Mouse (Mus musculus) stomach, embryonic 16.5 days (tissue): ENCODE data around the gene Spo11. TPM values are rescaled to one million over a fixed set of nuclear protein-coding genes. Genes with fewer than 3 reads are reported as not detected.

Source experiments
- ATAC-seq: fragments of 200-750 bp; cut with Nextera tagmentation; 2 replicates; pipeline ENCODE4 v1.8.0; 2017; ENCODE audit warnings: moderate number of reproducible peaks, moderate TSS enrichment; ENCODE audit not compliant: insufficient read depth, low FRiP score
- H3K27ac ChIP-seq: fragments of 300-500 bp; sonication (generic); 2 replicates; pipeline ENCODE4 v1.5.1; 2014; ENCODE audit warnings: low read length
- H3K27me3 ChIP-seq: fragments of 300-500 bp; sonication (generic); 2 replicates; pipeline ENCODE4 v1.6.1; 2014; ENCODE audit warnings: low read length, control low read depth, mixed read lengths; ENCODE audit not compliant: control insufficient read depth, insufficient read depth
- H3K36me3 ChIP-seq: fragments of 300-500 bp; sonication (generic); 2 replicates; pipeline ENCODE4 v1.6.1; 2014; ENCODE audit warnings: low read length; ENCODE audit not compliant: control insufficient read depth, insufficient read depth
- H3K4me1 ChIP-seq: fragments of 300-500 bp; sonication (generic); 2 replicates; pipeline ENCODE4 v1.6.1; 2014; ENCODE audit warnings: low read length, control low read depth, mixed read lengths; ENCODE audit not compliant: control insufficient read depth, insufficient read depth
- H3K4me2 ChIP-seq: fragments of 300-500 bp; sonication (generic); 2 replicates; pipeline ENCODE4 v1.6.1; 2014; ENCODE audit warnings: low read depth, low read length, mixed read lengths
- H3K4me3 ChIP-seq: fragments of 300-500 bp; sonication (generic); replicated peaks from 2 replicates; pipeline ENCODE4 v1.5.1; 2014; ENCODE audit warnings: mild to moderate bottlenecking, low read length
- H3K9ac ChIP-seq: fragments of 300-500 bp; sonication (generic); 2 replicates; pipeline ENCODE4 v1.6.1; 2014; ENCODE audit warnings: low read length
- H3K9me3 ChIP-seq: fragments of 300-500 bp; sonication (generic); replicated peaks from 2 replicates; pipeline ENCODE4 v1.6.1; 2016; ENCODE audit warnings: low read length, control low read depth; ENCODE audit not compliant: control insufficient read depth
- WGBS: fragments of 180-500 bp; shearing (Covaris S2); extraction: QIAGEN DNeasy Blood & Tissue Kit; methylation state at CpG from one replicate; pipeline ENCODE4 v1.1.7; 2014; 5-methylcytosine and 5-hydroxymethylcytosine counted together
- polyA plus RNA-seq: library from polyadenylated mRNA; unstranded; fragments of >200 nt; fragmentation: Nextera tagmentation; extraction: Ambion mirVana; gene quantifications from 2 replicates; pipeline ENCODE4 v1.2.1, GENCODE M21; 2015

Gene Spo11
- polyA plus RNA-seq, 1 experiment from 2014 or later: 0.44 TPM

GRCm38 (mm10) chr2:173014741-173015287 lies 37.3 kb downstream of the Spo11 start:
- no peak for ATAC-seq
- 71% methylated on average over 7 of the region's 7 CpGs for WGBS
- H3K27me3 ChIP-seq: no peaks in the 10 kb centered on the region
- H3K9me3 ChIP-seq: no peaks in the 10 kb centered on the region
- no peak overlapping the region for H3K4me2 ChIP-seq
- peaks cover 12% of the 10 kb centered on the region for H3K4me1 ChIP-seq
- H3K27ac ChIP-seq: no peak overlapping the region
- H3K9ac ChIP-seq: no peak overlapping the region
- H3K4me3 ChIP-seq: no peak overlapping the region
- peaks cover 32% of the 10 kb centered on the region for H3K36me3 ChIP-seq

- 43% methylated on average over 6 of the region's 6 CpGs for WGBS
- Histone ChIP-seq H3K9me3 (no peaks in the 10 kb centered on the region), H3K36me3 (peaks cover 11% of the 10 kb centered on the region; the same call in 1 of the 2 replicates), H3K4me2 (no peak overlapping the region), H3K9ac (no peak overlapping the region), H3K27ac (no peak overlapping the region), H3K4me3 (no peak overlapping the region), H3K27me3 (no peaks in the 10 kb centered on the region), H3K4me1 (peaks cover 30% of the 10 kb centered on the region)
- no peak for ATAC-seq
These were observed 40.4 kb downstream of the Spo11 start for GRCm38 (mm10) chr2:173017940-173018339.

- Histone ChIP-seq H3K9me3 (no peaks in the 10 kb centered on the region), H3K4me1 (peaks cover 37% of the 10 kb centered on the region), H3K4me3 (no peak overlapping the region), H3K27ac (no peak overlapping the region), H3K9ac (0 out of 2 replicates have a peak overlapping the region, but pooled peaks have one; percentile 33), H3K4me2 (no peak overlapping the region; the same call in 1 of the 2 replicates), H3K36me3 (peaks cover 7% of the 10 kb centered on the region; the same call in 1 of the 2 replicates), H3K27me3 (no peaks in the 10 kb centered on the region)
- 27% methylated on average over 8 of the region's 8 CpGs for WGBS
- 0 out of 2 replicates have a peak, but pooled peaks have one; percentile 5 for ATAC-seq
These were observed 41.1 kb downstream of the Spo11 start for GRCm38 (mm10) chr2:173018618-173019017.

GRCm38 (mm10) chr2:173019322-173019721 lies 41.8 kb downstream of the Spo11 start:
- H3K4me1 ChIP-seq: peaks cover 43% of the 10 kb centered on the region

GRCm38 (mm10) chr2:173019790-173020189 lies 42.3 kb downstream of the Spo11 start:
- peak overlapping the region; percentile 94 for H3K4me2 ChIP-seq
- H3K27ac ChIP-seq: no peak overlapping the region
- H3K4me1 ChIP-seq: peaks cover 48% of the 10 kb centered on the region
- peak overlapping the region; percentile 44 for H3K4me3 ChIP-seq
- ATAC-seq: peak; percentile 86; the same call in 1 of the 2 replicates
- H3K9ac ChIP-seq: peak overlapping the region; percentile 59
- H3K36me3 ChIP-seq: no peaks in the 10 kb centered on the region
- H3K9me3 ChIP-seq: no peaks in the 10 kb centered on the region
- H3K27me3 ChIP-seq: no peaks in the 10 kb centered on the region
- WGBS: 0% methylated on average over 29 of the region's 29 CpGs

More at GRCm38 (mm10) chr2:173019322-173019721, 41.8 kb downstream of the Spo11 start:
- Histone ChIP-seq H3K9ac (peak overlapping the region; percentile 59), H3K4me3 (peak overlapping the region; percentile 44), H3K27me3 (no peaks in the 10 kb centered on the region), H3K9me3 (no peaks in the 10 kb centered on the region), H3K36me3 (peaks cover 3% of the 10 kb centered on the region; the same call in 1 of the 2 replicates), H3K4me2 (peak overlapping the region; percentile 94), H3K27ac (no peak overlapping the region)
- WGBS: 19% methylated on average over 9 of the region's 9 CpGs
- no peak for ATAC-seq

GRCm38 (mm10) chr2:173020430-173020829 lies 42.9 kb downstream of the Spo11 start, which contains the start of gene Rbm38:
Rbm38 (plus strand) TSS chr2:173020498.
- Histone ChIP-seq H3K27ac (no peak within 1 kb of the TSS), H3K4me1 (peaks cover 54% of the 10 kb centered on the region), H3K4me2 (peak within 1 kb of the TSS; percentile 94), H3K27me3 (no peaks in the 10 kb centered on the region), H3K4me3 (peak within 1 kb of the TSS; percentile 85), H3K36me3 (no peaks in the 10 kb centered on the region), H3K9ac (peak within 1 kb of the TSS; percentile 59), H3K9me3 (no peaks in the 10 kb centered on the region)
- WGBS: 39% methylated on average over 11 of the region's 11 CpGs
- no peak for ATAC-seq

- Histone ChIP-seq H3K27ac (no peak overlapping the region), H3K9me3 (no peaks in the 10 kb centered on the region), H3K36me3 (no peaks in the 10 kb centered on the region), H3K4me1 (peaks cover 66% of the 10 kb centered on the region), H3K9ac (peak overlapping the region; percentile 85), H3K4me3 (peak overlapping the region; percentile 85), H3K4me2 (peak overlapping the region; percentile 83), H3K27me3 (no peaks in the 10 kb centered on the region)
- under 1% methylated on average over 54 of the region's 54 CpGs for WGBS
- peak; percentile 73 for ATAC-seq
These were observed 44.1 kb downstream of the Spo11 start for GRCm38 (mm10) chr2:173021633-173022055.

GRCm38 (mm10) chr2:173022056-173022681 lies 44.7 kb downstream of the Spo11 start:
- WGBS: under 1% methylated on average over 51 of the region's 51 CpGs
- ATAC-seq: peak; percentile 1; the same call in 1 of the 2 replicates
- H3K4me1 ChIP-seq: peaks cover 71% of the 10 kb centered on the region

GRCm38 (mm10) chr2:173022813-173023212 lies 45.3 kb downstream of the Spo11 start:
- H3K9me3 ChIP-seq: no peaks in the 10 kb centered on the region
- H3K36me3 ChIP-seq: no peaks in the 10 kb centered on the region
- H3K9ac ChIP-seq: peak overlapping the region; percentile 85
- WGBS: 30% methylated on average over 10 of the region's 10 CpGs
- peaks cover 78% of the 10 kb centered on the region for H3K4me1 ChIP-seq
- peak overlapping the region; percentile 83 for H3K4me2 ChIP-seq
- H3K27me3 ChIP-seq: no peaks in the 10 kb centered on the region
- no peak for ATAC-seq
- H3K27ac ChIP-seq: peak overlapping the region; percentile 21; the same call in 1 of the 2 replicates
- peak overlapping the region; percentile 85 for H3K4me3 ChIP-seq

More at GRCm38 (mm10) chr2:173022056-173022681, 44.7 kb downstream of the Spo11 start:
- Histone ChIP-seq H3K27me3 (no peaks in the 10 kb centered on the region), H3K9ac (peak overlapping the region; percentile 85), H3K36me3 (no peaks in the 10 kb centered on the region), H3K27ac (no peak overlapping the region), H3K4me2 (peak overlapping the region; percentile 83), H3K9me3 (no peaks in the 10 kb centered on the region), H3K4me3 (peak overlapping the region; percentile 85)
